Mouse (Mus musculus) small intestine, adult 2 months (tissue): ENCODE measurements around the gene Slc5a1. TPM values are rescaled to one million over a fixed set of nuclear protein-coding genes. Genes with fewer than 3 reads are reported as not detected.

Experiments used
- H3K27ac ChIP-seq: fragments of 200-500 bp; 2 replicates; pipeline ENCODE4 v1.5.1; 2012; ENCODE audit warnings: low read depth, low read length, control low read depth, inconsistent platforms; ENCODE audit not compliant: insufficient read depth
- H3K27me3 ChIP-seq: fragments of 200-500 bp; 2 replicates; pipeline ENCODE4 v1.6.1; 2012; ENCODE audit warnings: mild to moderate bottlenecking, moderate library complexity, low read length, inconsistent platforms; ENCODE audit not compliant: control insufficient read depth, insufficient read depth
- H3K36me3 ChIP-seq: fragments of 200-500 bp; 2 replicates; pipeline ENCODE4 v1.6.1; 2012; ENCODE audit warnings: mild to moderate bottlenecking, low read length, control low read depth, inconsistent platforms; ENCODE audit not compliant: control insufficient read depth, insufficient read depth
- H3K4me1 ChIP-seq: fragments of 200-500 bp; 2 replicates; pipeline ENCODE4 v1.6.1; 2012; ENCODE audit warnings: low read length, inconsistent platforms, mixed read lengths; ENCODE audit not compliant: control insufficient read depth, insufficient read depth, insufficient read length
- H3K4me3 ChIP-seq: fragments of 200-500 bp; 2 replicates; pipeline ENCODE4 v1.5.1; 2012; ENCODE audit warnings: low read depth, mild to moderate bottlenecking, control low read depth, inconsistent platforms, low read length, moderate library complexity
- CTCF ChIP-seq: fragments of 200-500 bp; IDR thresholded peaks from 2 replicates; pipeline ENCODE4 v1.5.1; 2012; ENCODE audit warnings: low read depth, mild to moderate bottlenecking, control low read depth, inconsistent platforms, low read length, moderate library complexity, mixed read lengths; ENCODE audit not compliant: insufficient replicate concordance, insufficient read length; ENCODE audit errors: extremely low read depth
- POLR2A ChIP-seq: fragments of 200-500 bp; IDR thresholded peaks from 2 replicates; pipeline ENCODE4 v1.6.1; 2012; ENCODE audit warnings: low read depth, mild to moderate bottlenecking, control low read depth, inconsistent platforms, low read length, moderate library complexity
- WGBS: fragments of 180-500 bp; shearing (Covaris S2); methylation state at CpG from one replicate; pipeline ENCODE4 v1.1.7; 2018; 5-methylcytosine and 5-hydroxymethylcytosine counted together
- polyA plus RNA-seq: library from polyadenylated mRNA; depleted of rRNA; stranded (reverse); fragments of >200 nt; gene quantifications from 2 replicates; pipeline ENCODE4 v1.2.3, GENCODE M21; 2012

Gene Slc5a1
- polyA plus RNA-seq, 1 experiment = 626 TPM

DNA sequence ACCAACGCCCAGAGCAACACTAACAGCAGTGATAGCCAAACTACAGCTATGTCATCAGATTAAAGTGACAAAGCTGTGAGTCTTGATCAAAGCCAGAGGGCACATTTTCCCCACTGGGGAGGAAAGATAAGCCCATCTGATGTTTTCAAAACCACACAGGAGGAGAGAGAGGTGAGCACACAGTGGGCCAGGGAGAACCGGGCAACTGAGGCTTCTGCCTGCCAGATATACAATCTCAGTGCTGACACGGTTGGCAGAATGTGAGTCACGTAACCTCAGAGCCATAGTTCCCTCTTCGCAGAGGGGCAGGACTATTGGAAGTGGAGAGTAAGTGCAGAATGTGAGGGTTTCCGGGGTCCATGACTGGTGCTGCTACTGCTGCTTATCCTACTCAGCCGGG, 89.5 kb downstream of the Slc5a1 start:
- TF ChIP-seq POLR2A (no peak), CTCF (no peak)
- H3K36me3 ChIP-seq = no peaks in the 10 kb centered on the region

DNA sequence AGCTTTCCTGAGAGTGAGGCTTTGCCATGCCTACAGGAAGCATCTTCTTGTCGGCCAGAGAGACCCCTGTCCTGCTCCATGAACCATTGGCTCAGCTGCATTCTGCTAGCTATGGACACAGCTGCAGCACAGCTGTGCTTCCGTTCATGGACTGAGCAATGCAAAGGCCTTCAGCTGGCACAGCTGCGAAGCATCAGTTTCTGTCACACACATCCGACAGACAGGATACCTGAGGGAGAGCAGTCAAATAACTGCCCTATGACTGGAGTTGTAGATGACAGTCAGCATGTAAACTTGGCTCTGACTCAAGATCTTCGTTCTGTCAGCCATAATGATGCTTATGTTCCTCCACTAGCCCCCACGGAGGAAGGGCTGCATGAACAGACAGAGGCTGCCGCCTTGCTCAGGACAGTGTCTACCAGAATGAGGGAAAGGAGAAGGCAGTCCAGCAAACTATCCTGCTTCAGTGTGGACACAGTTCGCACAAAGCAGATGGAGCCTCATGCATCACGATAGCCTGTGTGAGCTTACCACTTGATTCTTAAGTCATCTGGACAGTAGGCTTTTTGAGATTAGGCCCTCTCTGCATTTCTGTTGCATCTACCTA, 91.3 kb downstream of the Slc5a1 start:
- no peaks in the 10 kb centered on the region for H3K4me1 ChIP-seq
- no peaks in the 10 kb centered on the region for H3K27me3 ChIP-seq
- no peak overlapping the region for H3K4me3 ChIP-seq
- H3K27ac ChIP-seq = no peak overlapping the region
- 75% methylated on average over 9 of the region's 9 CpGs for WGBS
- TF ChIP-seq POLR2A = no peak
- TF ChIP-seq CTCF = no peak
- no peaks in the 10 kb centered on the region for H3K36me3 ChIP-seq

More for the DNA sequence above, 89.5 kb downstream of the Slc5a1 start:
- Histone ChIP-seq H3K4me1 (no peaks in the 10 kb centered on the region), H3K27ac (no peak overlapping the region), H3K4me3 (no peak overlapping the region), H3K27me3 (no peaks in the 10 kb centered on the region)
- 12% methylated on average over 7 of the region's 7 CpGs for WGBS

DNA sequence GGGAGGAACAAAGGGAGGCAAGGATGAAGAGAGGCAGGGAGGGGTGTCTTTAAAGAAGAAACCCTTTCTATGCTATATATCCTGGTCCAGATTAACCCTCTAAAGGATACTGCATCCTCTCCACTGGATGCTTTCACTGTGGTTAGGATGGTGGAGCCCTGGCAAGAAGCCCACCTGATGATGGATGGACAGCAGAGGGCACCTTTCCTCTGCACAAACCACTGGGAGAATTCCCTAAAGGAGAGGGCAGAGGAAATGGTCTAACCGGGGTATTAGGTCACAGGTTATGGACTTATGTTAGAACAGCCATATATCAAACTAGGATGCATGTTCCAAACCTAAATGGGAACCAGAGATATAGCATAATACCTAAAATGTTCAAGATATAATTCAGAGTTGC, 96.1 kb downstream of the Slc5a1 start:
- Histone ChIP-seq H3K27ac (no peak overlapping the region), H3K27me3 (no peaks in the 10 kb centered on the region), H3K4me3 (no peak overlapping the region), H3K4me1 (peaks cover 2% of the 10 kb centered on the region; the same call in 1 of the 2 replicates), H3K36me3 (no peaks in the 10 kb centered on the region)
- WGBS = 53% methylated on average over 1 of the region's 1 CpGs
- TF ChIP-seq POLR2A (no peak), CTCF (no peak)

DNA sequence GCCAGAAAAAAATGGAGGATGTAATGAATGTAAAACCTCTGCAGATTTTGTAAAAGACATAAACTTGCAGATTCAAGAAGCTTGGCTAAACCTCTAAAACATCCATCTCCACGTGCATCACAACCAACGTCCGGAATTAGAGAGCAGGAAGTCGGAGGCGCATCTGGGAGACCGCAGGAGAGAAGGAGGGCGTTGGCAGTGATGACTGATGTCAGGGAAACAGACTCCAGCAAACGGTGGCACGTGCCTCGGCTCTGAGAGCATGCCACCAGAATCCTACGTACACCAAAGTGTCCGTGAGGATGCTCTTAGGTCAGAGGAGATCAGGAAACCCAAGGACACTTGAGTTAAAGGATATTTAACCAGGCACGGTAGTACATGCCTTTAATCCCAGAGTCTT, 97.7 kb downstream of the Slc5a1 start:
- whole genome bisulfite sequencing = 42% methylated on average over 13 of the region's 13 CpGs
- Histone ChIP-seq H3K36me3 (no peaks in the 10 kb centered on the region), H3K27ac (no peak overlapping the region), H3K4me3 (no peak overlapping the region), H3K4me1 (peaks cover 2% of the 10 kb centered on the region; the same call in 1 of the 2 replicates), H3K27me3 (no peaks in the 10 kb centered on the region)
- no peak for TF ChIP-seq CTCF
- TF ChIP-seq POLR2A = no peak

DNA sequence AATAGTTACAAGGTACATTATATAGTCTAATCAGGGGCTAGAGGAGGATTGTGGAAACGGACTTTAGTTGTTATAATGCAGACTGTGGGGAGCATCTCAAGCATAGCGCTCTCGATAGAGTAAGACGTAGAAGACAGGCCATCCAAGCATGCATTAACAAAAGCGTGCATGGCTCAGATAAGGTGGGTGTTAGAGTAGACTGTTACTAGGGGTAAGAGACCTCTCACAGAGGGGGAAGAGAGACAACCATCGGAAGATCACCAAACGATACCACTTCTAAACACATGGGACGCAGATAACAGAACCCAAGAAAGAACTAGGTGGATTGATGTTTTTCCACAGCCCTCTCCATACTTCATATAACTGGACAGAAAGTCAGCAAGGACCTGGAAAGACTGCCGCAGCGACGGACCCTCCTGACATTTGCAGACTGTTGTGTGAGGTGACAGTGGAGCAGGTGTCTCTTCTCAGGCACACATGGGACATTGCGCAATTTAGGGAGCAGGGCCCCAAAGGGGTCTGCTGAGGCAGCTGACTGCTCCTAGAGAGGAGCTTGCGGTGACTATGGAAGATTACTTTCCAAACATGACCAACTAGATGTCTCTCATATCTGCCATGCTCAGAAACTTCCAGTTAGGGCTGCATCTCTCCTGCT, 98.6 kb downstream of the Slc5a1 start:
- TF ChIP-seq POLR2A = no peak
- TF ChIP-seq CTCF = no peak
- Histone ChIP-seq H3K36me3 (no peaks in the 10 kb centered on the region), H3K4me1 (peaks cover 2% of the 10 kb centered on the region; the same call in 1 of the 2 replicates), H3K27me3 (no peaks in the 10 kb centered on the region), H3K4me3 (no peak overlapping the region), H3K27ac (no peak overlapping the region)
- WGBS = 75% methylated on average over 13 of the region's 13 CpGs

DNA sequence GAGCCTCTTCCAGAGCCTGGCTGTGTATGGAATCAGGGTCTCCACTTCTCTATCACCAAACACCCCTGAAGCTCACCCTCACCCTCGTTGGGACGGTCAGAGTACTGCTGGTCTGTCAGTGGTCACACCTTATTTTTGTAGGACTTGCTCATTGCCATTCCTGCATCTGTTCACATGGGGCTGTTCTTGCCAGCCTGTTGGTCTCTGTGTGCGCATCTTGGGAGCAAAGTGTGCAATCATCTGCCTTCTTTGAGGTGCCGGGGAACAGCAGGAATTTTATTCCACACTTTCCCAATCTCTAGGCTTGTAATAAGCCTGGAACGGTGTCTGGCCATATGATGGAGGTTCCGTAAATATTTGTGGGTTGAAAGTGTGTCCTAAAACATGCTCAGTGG, 99.1 kb downstream of the Slc5a1 start:
- no peak overlapping the region for H3K27ac ChIP-seq
- peaks cover 2% of the 10 kb centered on the region; the same call in 1 of the 2 replicates for H3K4me1 ChIP-seq
- H3K4me3 ChIP-seq = no peak overlapping the region
- H3K36me3 ChIP-seq = no peaks in the 10 kb centered on the region
- H3K27me3 ChIP-seq = no peaks in the 10 kb centered on the region
- WGBS = 73% methylated on average over 6 of the region's 6 CpGs
- TF ChIP-seq CTCF (no peak), POLR2A (no peak)

DNA sequence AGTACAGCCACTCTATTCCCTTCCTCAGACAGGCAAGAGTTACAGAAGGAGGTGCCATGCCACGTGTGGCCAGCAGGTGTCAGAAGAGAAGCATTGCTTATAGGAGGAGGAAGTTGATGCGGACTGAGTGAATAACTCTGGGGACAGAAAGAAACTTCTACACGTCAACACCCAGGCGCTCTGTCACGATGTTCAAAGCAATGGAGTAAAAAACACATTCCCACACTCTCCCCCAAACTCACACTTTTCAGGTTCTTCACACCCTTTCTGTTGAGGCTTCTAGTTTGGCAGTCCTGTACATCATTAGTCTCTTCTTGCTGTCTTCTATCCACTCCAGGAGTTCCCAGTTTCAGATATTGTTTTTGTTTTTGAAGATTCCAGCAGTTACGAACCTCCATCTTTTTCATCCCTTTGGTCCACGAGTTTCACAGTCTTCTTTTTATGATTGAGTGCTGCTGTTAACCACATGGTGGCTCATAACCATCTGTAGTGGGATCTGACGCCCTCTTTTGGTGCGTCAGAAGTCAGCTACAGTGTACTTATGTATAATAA, 99.7 kb downstream of the Slc5a1 start:
- WGBS = 11% methylated on average over 9 of the region's 9 CpGs
- no peaks in the 10 kb centered on the region for H3K36me3 ChIP-seq
- H3K4me3 ChIP-seq = no peak overlapping the region
- no peak overlapping the region for H3K27ac ChIP-seq
- peaks cover 2% of the 10 kb centered on the region; the same call in 1 of the 2 replicates for H3K4me1 ChIP-seq
- no peak for TF ChIP-seq POLR2A
- peak; percentile 92; the same call in 1 of the 2 replicates for TF ChIP-seq CTCF
- H3K27me3 ChIP-seq = no peaks in the 10 kb centered on the region
